Mouse (Mus musculus) E14TG2a.4 (cell line): ENCODE measurements around the gene Robo1.

ENCODE experiments used
- H3K27me3 ChIP-seq: 2 replicates; pipeline ENCODE4 v1.6.1; 2014; ENCODE audit warnings: low read length, control low read depth; ENCODE audit not compliant: insufficient read depth
- H3K36me3 ChIP-seq: 2 replicates; pipeline ENCODE4 v1.6.1; 2014; ENCODE audit warnings: low read length, control low read depth; ENCODE audit not compliant: insufficient read depth
- H3K4me1 ChIP-seq: replicated peaks from 2 replicates; pipeline ENCODE4 v1.6.1; 2014; ENCODE audit warnings: low read depth, low read length, control low read depth
- H3K4me3 ChIP-seq: replicated peaks from 2 replicates; pipeline ENCODE4 v1.5.1; 2014; ENCODE audit warnings: mild to moderate bottlenecking, low read length
- H3K9me3 ChIP-seq: 2 replicates; pipeline ENCODE4 v1.6.1; 2014; ENCODE audit warnings: low read length, control low read depth
- CTCF ChIP-seq: conservative IDR thresholded peaks from 2 replicates; pipeline ENCODE4 v1.5.1; 2014; ENCODE audit warnings: low read length
- NANOG ChIP-seq: IDR thresholded peaks from 2 replicates; pipeline ENCODE4 v1.6.1; 2014; ENCODE audit warnings: borderline replicate concordance, low read length, mixed read lengths
- POU5F1 ChIP-seq: IDR thresholded peaks from 2 replicates; pipeline ENCODE4 v1.6.1; 2014; ENCODE audit warnings: low read length, borderline replicate concordance

Robo1 gene

GRCm38 (mm10) chr16:72563196-72563963, 255.3 kb downstream of the Robo1 start:
- Histone ChIP-seq H3K27me3 (no peaks in the 10 kb centered on the region), H3K4me1 (no peaks in the 10 kb centered on the region), H3K9me3 (no peaks in the 10 kb centered on the region), H3K4me3 (no peak overlapping the region), H3K36me3 (no peaks in the 10 kb centered on the region)
- no peak for TF ChIP-seq CTCF
- TF ChIP-seq NANOG = no peak
- no peak for TF ChIP-seq POU5F1

GRCm38 (mm10) chr16:72575171-72575570, 267.1 kb downstream of the Robo1 start:
- Histone ChIP-seq H3K36me3 (no peaks in the 10 kb centered on the region), H3K4me1 (no peaks in the 10 kb centered on the region), H3K4me3 (no peak overlapping the region), H3K27me3 (no peaks in the 10 kb centered on the region), H3K9me3 (no peaks in the 10 kb centered on the region)
- no peak for TF ChIP-seq CTCF
- no peak for TF ChIP-seq NANOG
- TF ChIP-seq POU5F1 = no peak

GRCm38 (mm10) chr16:72576956-72577355, 268.9 kb downstream of the Robo1 start:
- Histone ChIP-seq H3K27me3 (no peaks in the 10 kb centered on the region), H3K36me3 (no peaks in the 10 kb centered on the region), H3K4me3 (no peak overlapping the region), H3K4me1 (no peaks in the 10 kb centered on the region), H3K9me3 (no peaks in the 10 kb centered on the region)
- TF ChIP-seq CTCF = no peak
- no peak for TF ChIP-seq POU5F1
- no peak for TF ChIP-seq NANOG

- no peaks in the 10 kb centered on the region for H3K4me1 ChIP-seq
- no peak overlapping the region for H3K4me3 ChIP-seq
- H3K27me3 ChIP-seq = no peaks in the 10 kb centered on the region
- no peak for TF ChIP-seq POU5F1
- no peak for TF ChIP-seq NANOG
- TF ChIP-seq CTCF = no peak
- H3K36me3 ChIP-seq = no peaks in the 10 kb centered on the region
- H3K9me3 ChIP-seq = no peaks in the 10 kb centered on the region
Observed at GRCm38 (mm10) chr16:72584454-72585159, 276.5 kb downstream of the Robo1 start.

- Histone ChIP-seq H3K4me3 (no peak overlapping the region), H3K36me3 (no peaks in the 10 kb centered on the region), H3K4me1 (no peaks in the 10 kb centered on the region), H3K27me3 (no peaks in the 10 kb centered on the region), H3K9me3 (no peaks in the 10 kb centered on the region)
- no peak for TF ChIP-seq NANOG
- no peak for TF ChIP-seq POU5F1
- no peak for TF ChIP-seq CTCF
Observed at GRCm38 (mm10) chr16:72585160-72585813, 277.2 kb downstream of the Robo1 start.

- TF ChIP-seq POU5F1 (no peak), NANOG (no peak), CTCF (no peak)
- no peaks in the 10 kb centered on the region for H3K36me3 ChIP-seq
- no peaks in the 10 kb centered on the region for H3K4me1 ChIP-seq
- H3K27me3 ChIP-seq = no peaks in the 10 kb centered on the region
- no peaks in the 10 kb centered on the region for H3K9me3 ChIP-seq
- H3K4me3 ChIP-seq = no peak overlapping the region
Observed at GRCm38 (mm10) chr16:72587376-72588072, 279.4 kb downstream of the Robo1 start.

- TF ChIP-seq CTCF (no peak), POU5F1 (no peak), NANOG (no peak)
- H3K4me1 ChIP-seq = no peaks in the 10 kb centered on the region
- no peaks in the 10 kb centered on the region for H3K27me3 ChIP-seq
- no peaks in the 10 kb centered on the region for H3K36me3 ChIP-seq
- H3K9me3 ChIP-seq = no peaks in the 10 kb centered on the region
- H3K4me3 ChIP-seq = no peak overlapping the region
Observed at GRCm38 (mm10) chr16:72603487-72604206, 295.5 kb downstream of the Robo1 start.
